Mouse (Mus musculus) stomach, postnatal 0 days (tissue): ENCODE data around the gene Rbks. TPM values are rescaled to one million over a fixed set of nuclear protein-coding genes. Genes with fewer than 3 reads are reported as not detected.

ENCODE experiments used
- ATAC-seq: fragments of 200-750 bp; cut with Nextera tagmentation; 2 replicates; pipeline ENCODE4 v1.8.0; 2017; ENCODE audit not compliant: low FRiP score, low TSS enrichment
- DNase-seq: peaks from one replicate; pipeline ENCODE4 v3.0.0-alpha.2; 2016; ENCODE audit warnings: low spot score
- H3K27ac ChIP-seq: fragments of 300-500 bp; sonication (generic); replicated peaks from 2 replicates; pipeline ENCODE4 v1.5.1; 2014; ENCODE audit warnings: mild to moderate bottlenecking, control low read depth
- H3K27me3 ChIP-seq: fragments of 300-500 bp; sonication (generic); 2 replicates; pipeline ENCODE4 v1.6.1; 2014; ENCODE audit warnings: low read length; ENCODE audit not compliant: control insufficient read depth, insufficient read depth
- H3K36me3 ChIP-seq: fragments of 300-500 bp; sonication (generic); 2 replicates; pipeline ENCODE4 v1.6.1; 2014; ENCODE audit warnings: low read length, mixed read lengths; ENCODE audit not compliant: control insufficient read depth, insufficient read depth
- H3K4me1 ChIP-seq: fragments of 300-500 bp; sonication (generic); replicated peaks from 2 replicates; pipeline ENCODE4 v1.6.1; 2014; ENCODE audit warnings: antibody characterized with exemption; ENCODE audit not compliant: control insufficient read depth, insufficient read depth
- H3K4me2 ChIP-seq: fragments of 300-500 bp; sonication (generic); replicated peaks from 2 replicates; pipeline ENCODE4 v1.6.1; 2014; ENCODE audit warnings: low read depth, mild to moderate bottlenecking, control low read depth, moderate library complexity
- H3K4me3 ChIP-seq: fragments of 300-500 bp; sonication (generic); 2 replicates; pipeline ENCODE4 v1.5.1; 2014; ENCODE audit warnings: low read depth, low read length, control low read depth
- H3K9ac ChIP-seq: fragments of 300-500 bp; sonication (generic); 2 replicates; pipeline ENCODE4 v1.6.1; 2014; ENCODE audit warnings: mild to moderate bottlenecking, low read length, control low read depth, mixed read lengths
- H3K9me3 ChIP-seq: fragments of 300-500 bp; sonication (generic); 2 replicates; pipeline ENCODE4 v1.6.1; 2016; ENCODE audit warnings: low read length; ENCODE audit not compliant: control insufficient read depth
- CTCF ChIP-seq: IDR thresholded peaks from 2 replicates; pipeline ENCODE4 v1.5.1; 2016; ENCODE audit warnings: antibody characterized with exemption, low read depth, mild to moderate bottlenecking, moderate library complexity
- EP300 ChIP-seq: optimal IDR thresholded peaks from 2 replicates; pipeline ENCODE3; 2016; ENCODE audit warnings: antibody characterized with exemption
- WGBS: fragments of 180-500 bp; shearing (Covaris S2); extraction: QIAGEN DNeasy Blood & Tissue Kit; methylation state at CpG from one replicate; pipeline ENCODE4 v1.1.7; 2014; 5-methylcytosine and 5-hydroxymethylcytosine counted together
- polyA plus RNA-seq: library from polyadenylated mRNA; unstranded; fragments of >200 nt; fragmentation: Nextera tagmentation; extraction: Ambion mirVana; gene quantifications from 2 replicates; pipeline ENCODE4 v1.2.1, GENCODE M21; 2015

Rbks gene
- polyA plus RNA-seq, 1 experiment from 2014 or later = 5.7 TPM

GRCm38 (mm10) chr5:31647327-31647726 is 50.1 kb downstream of the Rbks start:
- H3K9ac ChIP-seq = no peak overlapping the region
- no peak overlapping the region for H3K27ac ChIP-seq
- TF ChIP-seq EP300 (no peak), CTCF (no peak)
- 54% methylated on average over 2 of the region's 2 CpGs for WGBS
- H3K36me3 ChIP-seq = no peaks in the 10 kb centered on the region
- no peaks in the 10 kb centered on the region for H3K9me3 ChIP-seq
- no peaks in the 10 kb centered on the region for H3K4me1 ChIP-seq
- ATAC-seq (peak; percentile 83), DNase-seq (no peak)
- H3K4me2 ChIP-seq = no peak overlapping the region
- no peaks in the 10 kb centered on the region for H3K27me3 ChIP-seq
- H3K4me3 ChIP-seq = no peak overlapping the region

- Histone ChIP-seq H3K27ac (no peak overlapping the region), H3K9ac (no peak overlapping the region), H3K4me2 (no peak overlapping the region), H3K36me3 (no peaks in the 10 kb centered on the region), H3K4me1 (no peaks in the 10 kb centered on the region), H3K4me3 (no peak overlapping the region), H3K27me3 (no peaks in the 10 kb centered on the region), H3K9me3 (no peaks in the 10 kb centered on the region)
- WGBS = 78% methylated on average over 6 of the region's 6 CpGs
- DNase-seq = no peak
- TF ChIP-seq CTCF (no peak), EP300 (no peak)
- ATAC-seq = 0 out of 2 replicates have a peak, but pooled peaks have one; percentile 62
Measured at GRCm38 (mm10) chr5:31646574-31646973, 50.9 kb downstream of the Rbks start.

DNA sequence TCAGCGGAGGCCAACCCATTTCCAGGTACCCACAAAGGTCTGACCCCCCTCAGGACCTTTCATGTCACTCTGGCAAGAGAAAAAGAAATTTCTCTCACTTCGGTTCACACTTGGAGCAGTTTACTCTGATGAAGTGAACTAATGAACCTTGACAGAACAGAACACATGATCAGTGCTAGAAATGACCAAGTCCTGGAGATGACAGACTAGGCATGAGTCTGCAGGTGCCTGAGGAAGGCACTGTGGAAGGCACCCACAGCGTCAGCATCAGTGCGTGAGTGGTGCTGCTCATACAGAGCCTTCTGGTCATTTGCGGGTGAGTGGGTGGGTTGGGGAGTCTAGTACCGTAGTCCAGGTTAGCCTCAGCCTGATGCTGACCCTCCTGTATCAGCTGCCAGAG is 51.6 kb downstream of the Rbks start:
- Histone ChIP-seq H3K36me3 (no peaks in the 10 kb centered on the region), H3K9ac (no peak overlapping the region), H3K4me3 (no peak overlapping the region), H3K4me2 (no peak overlapping the region), H3K9me3 (no peaks in the 10 kb centered on the region), H3K4me1 (no peaks in the 10 kb centered on the region), H3K27ac (no peak overlapping the region), H3K27me3 (no peaks in the 10 kb centered on the region)
- DNase-seq (no peak), ATAC-seq (no peak)
- WGBS = 86% methylated on average over 6 of the region's 6 CpGs
- no peak for TF ChIP-seq EP300
- no peak for TF ChIP-seq CTCF

GRCm38 (mm10) chr5:31644847-31645246 is 52.6 kb downstream of the Rbks start:
- Histone ChIP-seq H3K4me2 (no peak overlapping the region), H3K27ac (no peak overlapping the region), H3K9me3 (no peaks in the 10 kb centered on the region), H3K4me1 (no peaks in the 10 kb centered on the region), H3K36me3 (no peaks in the 10 kb centered on the region), H3K9ac (no peak overlapping the region), H3K4me3 (no peak overlapping the region), H3K27me3 (no peaks in the 10 kb centered on the region)
- TF ChIP-seq CTCF (no peak), EP300 (no peak)
- 81% methylated on average over 6 of the region's 6 CpGs for WGBS
- DNase-seq (no peak), ATAC-seq (no peak)

- no peak for ATAC-seq
- WGBS = 79% methylated on average over 4 of the region's 4 CpGs
- H3K27me3 ChIP-seq = no peaks in the 10 kb centered on the region
- H3K9ac ChIP-seq = no peak overlapping the region
- DNase-seq = no peak
- no peaks in the 10 kb centered on the region for H3K9me3 ChIP-seq
- no peaks in the 10 kb centered on the region for H3K36me3 ChIP-seq
- no peak overlapping the region for H3K4me2 ChIP-seq
- H3K27ac ChIP-seq = no peak overlapping the region
- TF ChIP-seq CTCF (no peak), EP300 (no peak)
- no peak overlapping the region for H3K4me3 ChIP-seq
- no peaks in the 10 kb centered on the region for H3K4me1 ChIP-seq
Measured at GRCm38 (mm10) chr5:31644272-31644671, 53.2 kb downstream of the Rbks start.

GRCm38 (mm10) chr5:31642300-31642699 is 55.1 kb downstream of the Rbks start:
- Histone ChIP-seq H3K4me2 (no peak overlapping the region), H3K9ac (no peak overlapping the region), H3K27me3 (no peaks in the 10 kb centered on the region), H3K27ac (no peak overlapping the region), H3K36me3 (no peaks in the 10 kb centered on the region), H3K9me3 (no peaks in the 10 kb centered on the region), H3K4me1 (no peaks in the 10 kb centered on the region; the same call in 1 of the 2 replicates), H3K4me3 (no peak overlapping the region)
- DNase-seq (no peak), ATAC-seq (no peak)
- TF ChIP-seq CTCF = no peak
- TF ChIP-seq EP300 = no peak
- 92% methylated on average over 3 of the region's 3 CpGs for WGBS
